Mouse (Mus musculus) kidney, adult 2 months (tissue): ENCODE measurements around the gene Haus6. TPM values are rescaled to one million over a fixed set of nuclear protein-coding genes. Genes with fewer than 3 reads are reported as not detected.

Experiments
- DNase-seq: peaks from one replicate; pipeline ENCODE4 v3.0.0; 2021
- H3K27ac ChIP-seq: fragments of 200-500 bp; 2 replicates; pipeline ENCODE4 v1.5.1; 2012; ENCODE audit warnings: low read depth, low read length, control low read depth, inconsistent platforms; ENCODE audit not compliant: insufficient read depth
- H3K27me3 ChIP-seq: fragments of 200-500 bp; replicated peaks from 2 replicates; pipeline ENCODE4 v1.6.1; 2012; ENCODE audit warnings: mild to moderate bottlenecking, moderate library complexity, low read length, inconsistent platforms; ENCODE audit not compliant: control insufficient read depth, insufficient read depth
- H3K36me3 ChIP-seq: fragments of 200-500 bp; 2 replicates; pipeline ENCODE4 v1.6.1; 2012; ENCODE audit warnings: mild to moderate bottlenecking, moderate library complexity, low read length, inconsistent platforms; ENCODE audit not compliant: control insufficient read depth, insufficient read depth
- H3K4me1 ChIP-seq: fragments of 200-500 bp; 2 replicates; pipeline ENCODE4 v1.6.1; 2011; ENCODE audit warnings: low read length; ENCODE audit not compliant: control insufficient read depth, insufficient read depth
- H3K4me3 ChIP-seq: fragments of 200-500 bp; 2 replicates; pipeline ENCODE4 v1.5.1; 2011; ENCODE audit warnings: mild to moderate bottlenecking, low read depth, low read length, control low read depth; ENCODE audit not compliant: insufficient read depth
- CTCF ChIP-seq: fragments of 200-500 bp; conservative IDR thresholded peaks from 2 replicates; pipeline ENCODE4 v1.5.1; 2011; ENCODE audit warnings: low read depth, mild to moderate bottlenecking, control low read depth, low read length, moderate library complexity, mixed read lengths; ENCODE audit not compliant: insufficient read depth, insufficient read length
- POLR2A ChIP-seq: fragments of 200-500 bp; IDR thresholded peaks from one replicate; pipeline ENCODE4 v1.6.1; 2011; ENCODE audit warnings: low read depth, low read length, control low read depth
- WGBS: fragments of 180-500 bp; shearing (Covaris S2); methylation state at CpG from one replicate; pipeline ENCODE4 v1.1.7; 2018; 5-methylcytosine and 5-hydroxymethylcytosine counted together
- polyA plus RNA-seq: library from polyadenylated mRNA; depleted of rRNA; stranded (reverse); fragments of >200 nt; gene quantifications from 2 replicates; pipeline ENCODE4 v1.2.3, GENCODE M21; 2012

The Haus6 gene
- polyA plus RNA-seq, 1 experiment, result 2.8 TPM

GRCm38 (mm10) chr4:86561061-86561460, 50.8 kb downstream of the Haus6 start:
- Histone ChIP-seq H3K27me3 (no peaks in the 10 kb centered on the region), H3K4me1 (no peaks in the 10 kb centered on the region), H3K27ac (no peak overlapping the region), H3K4me3 (no peak overlapping the region), H3K36me3 (no peaks in the 10 kb centered on the region)
- 100% methylated on average over 3 of the region's 3 CpGs for WGBS
- TF ChIP-seq POLR2A, result no peak
- TF ChIP-seq CTCF, result no peak
- no peak for DNase-seq

GRCm38 (mm10) chr4:86559006-86559405, 52.8 kb downstream of the Haus6 start:
- H3K36me3 ChIP-seq, result no peaks in the 10 kb centered on the region
- H3K27me3 ChIP-seq, result no peaks in the 10 kb centered on the region
- TF ChIP-seq POLR2A (no peak), CTCF (no peak)
- H3K4me3 ChIP-seq, result no peak overlapping the region
- WGBS, result 56% methylated on average over 4 of the region's 4 CpGs
- H3K27ac ChIP-seq, result no peak overlapping the region
- no peaks in the 10 kb centered on the region for H3K4me1 ChIP-seq
- no peak for DNase-seq

DNA sequence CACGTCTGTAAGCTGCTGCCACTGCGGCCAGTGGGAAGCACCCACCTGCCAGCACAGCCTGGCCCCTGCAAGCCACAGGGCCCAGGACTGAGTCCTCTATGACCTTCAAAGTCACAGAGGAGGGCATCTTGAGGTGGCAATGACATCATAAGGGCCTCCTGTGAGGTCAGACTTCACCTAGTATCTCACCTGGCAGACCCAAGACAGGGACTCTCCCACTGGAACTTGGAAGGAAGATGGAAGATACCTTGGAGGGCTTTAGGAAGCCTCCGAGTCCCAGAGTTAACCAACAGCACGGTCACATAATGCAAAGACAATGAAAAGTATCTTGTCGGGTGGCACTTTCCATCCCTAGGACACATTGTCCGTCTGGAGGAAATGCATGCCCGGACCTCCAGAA, 53.6 kb downstream of the Haus6 start, which contains the start of gene Saxo1:
Gene Saxo1, minus strand, starts transcription at position 101 of the 400 bp plus-strand sequence.
- TF ChIP-seq POLR2A (no peak), CTCF (no peak)
- WGBS, result 88% methylated on average over 7 of the region's 7 CpGs
- no peaks in the 10 kb centered on the region for H3K36me3 ChIP-seq

DNA sequence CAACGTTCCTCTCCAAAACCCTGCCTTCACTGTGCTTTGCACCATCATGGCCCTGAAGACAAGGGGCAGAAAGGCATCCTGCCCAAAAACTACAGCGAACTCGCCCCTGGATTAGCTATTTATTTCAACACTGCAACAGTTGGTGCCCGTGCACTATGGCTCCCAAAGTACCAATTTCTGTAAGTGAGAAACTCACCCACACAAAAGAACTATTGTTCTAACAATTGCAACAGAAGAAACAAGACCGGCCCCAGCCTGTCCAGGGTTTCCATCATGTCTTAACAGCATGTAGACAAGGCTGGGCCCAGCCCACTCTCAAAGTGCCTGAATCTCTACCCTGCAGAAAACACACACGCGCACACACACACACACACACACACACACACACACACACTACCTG, 54.5 kb downstream of the Haus6 start:
- Histone ChIP-seq H3K36me3 (no peaks in the 10 kb centered on the region), H3K4me3 (no peak overlapping the region), H3K4me1 (no peaks in the 10 kb centered on the region), H3K27ac (no peak overlapping the region), H3K27me3 (no peaks in the 10 kb centered on the region)
- DNase-seq, result no peak
- 77% methylated on average over 7 of the region's 7 CpGs for WGBS
- no peak for TF ChIP-seq CTCF
- no peak for TF ChIP-seq POLR2A

More for the DNA sequence above, 53.6 kb downstream of the Haus6 start, which contains the start of gene Saxo1:
- Histone ChIP-seq H3K27ac (no peak within 1 kb of the TSS), H3K4me1 (no peaks in the 10 kb centered on the region), H3K4me3 (no peak within 1 kb of the TSS), H3K27me3 (no peaks in the 10 kb centered on the region)
- DNase-seq, result no peak

DNA sequence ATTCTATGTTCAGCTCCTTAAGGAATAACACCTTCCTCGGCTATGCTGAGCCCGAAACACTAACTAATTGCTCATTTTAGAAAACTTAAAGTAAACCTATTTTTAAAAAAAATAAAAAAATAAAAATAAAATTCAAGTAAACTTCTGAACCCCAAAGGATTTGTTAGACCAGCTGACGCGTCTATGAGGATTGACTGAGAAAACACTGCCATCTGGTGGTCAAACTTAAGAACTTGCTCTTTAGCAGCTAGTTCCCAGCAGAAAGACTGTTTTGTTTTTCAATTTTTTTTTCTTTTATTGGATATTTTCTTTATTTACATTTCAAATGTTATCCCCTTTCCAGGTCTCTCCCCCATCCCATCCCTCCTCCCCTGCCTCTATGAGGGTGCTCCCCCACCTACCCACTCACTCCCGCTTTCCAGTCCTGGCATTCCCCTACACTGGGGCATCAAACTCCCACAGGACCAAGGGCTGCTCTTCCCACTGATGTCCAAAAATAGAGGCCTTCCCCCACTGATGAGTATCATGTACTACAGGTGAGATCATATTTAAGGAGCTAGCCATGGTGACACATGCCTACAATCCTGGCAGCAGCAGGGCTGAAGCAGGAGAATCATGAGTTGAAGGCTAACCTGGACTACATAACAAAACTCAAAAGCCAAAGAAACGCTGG, 56.7 kb downstream of the Haus6 start:
- no peak overlapping the region for H3K4me3 ChIP-seq
- H3K27me3 ChIP-seq, result no peaks in the 10 kb centered on the region; the same call in 1 of the 2 replicates
- no peak overlapping the region for H3K27ac ChIP-seq
- H3K4me1 ChIP-seq, result no peaks in the 10 kb centered on the region
- peak; percentile 28 for DNase-seq
- TF ChIP-seq POLR2A (no peak), CTCF (peak; percentile 31; the same call in 1 of the 2 replicates)
- WGBS, result 23% methylated on average over 6 of the region's 6 CpGs
- H3K36me3 ChIP-seq, result no peaks in the 10 kb centered on the region

DNA sequence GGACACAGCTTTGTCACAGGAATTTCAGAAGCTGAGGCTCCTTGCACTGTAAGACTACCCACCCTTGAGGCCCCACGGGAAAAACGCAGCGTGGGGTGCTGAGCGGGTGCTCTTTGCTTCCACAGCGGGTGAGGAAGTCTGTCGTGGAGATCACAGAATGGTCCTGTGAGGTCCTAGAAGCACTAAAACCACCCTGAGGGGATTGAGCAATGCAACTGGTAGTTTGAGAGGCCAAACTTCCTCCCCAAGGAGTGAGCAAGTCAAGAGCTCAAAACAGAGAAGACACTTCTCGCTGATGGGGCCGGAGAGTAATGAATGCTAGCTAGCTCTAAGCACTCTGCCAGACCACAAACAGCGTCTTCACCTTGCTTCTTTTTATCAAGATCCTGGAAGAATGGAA, 63.5 kb downstream of the Haus6 start:
- 88% methylated on average over 9 of the region's 9 CpGs for WGBS
- DNase-seq, result no peak

GRCm38 (mm10) chr4:86545615-86546014, 66.2 kb downstream of the Haus6 start:
- Histone ChIP-seq H3K4me3 (no peak overlapping the region), H3K36me3 (no peaks in the 10 kb centered on the region), H3K27me3 (no peaks in the 10 kb centered on the region), H3K4me1 (no peaks in the 10 kb centered on the region), H3K27ac (no peak overlapping the region)
- peak; percentile 16 for DNase-seq
- TF ChIP-seq CTCF, result 0 out of 2 replicates have a peak, but pooled peaks have one; percentile 16
- TF ChIP-seq POLR2A, result no peak
- 50% methylated on average over 5 of the region's 5 CpGs for WGBS

More for the DNA sequence above, 63.5 kb downstream of the Haus6 start:
- Histone ChIP-seq H3K27ac (no peak overlapping the region), H3K4me1 (no peaks in the 10 kb centered on the region), H3K4me3 (no peak overlapping the region), H3K36me3 (no peaks in the 10 kb centered on the region), H3K27me3 (no peaks in the 10 kb centered on the region; the same call in 1 of the 2 replicates)
- TF ChIP-seq CTCF (no peak), POLR2A (no peak)
